Mouse (Mus musculus) subcutaneous adipose tissue, adult 2 months (tissue): ENCODE results near the gene Gm42674. TPM values are rescaled to one million over a fixed set of nuclear protein-coding genes. Genes with fewer than 3 reads are reported as not detected.

Experiments used
- polyA plus RNA-seq: library from polyadenylated mRNA; depleted of rRNA; stranded (reverse); fragments of >200 nt; gene quantifications from 2 replicates; pipeline ENCODE4 v1.2.3, GENCODE M21; 2012; ENCODE audit warnings: low replicate concordance; rRNA removed

The Gm42674 gene
- polyA plus RNA-seq = not detected in 2 replicates

DNA sequence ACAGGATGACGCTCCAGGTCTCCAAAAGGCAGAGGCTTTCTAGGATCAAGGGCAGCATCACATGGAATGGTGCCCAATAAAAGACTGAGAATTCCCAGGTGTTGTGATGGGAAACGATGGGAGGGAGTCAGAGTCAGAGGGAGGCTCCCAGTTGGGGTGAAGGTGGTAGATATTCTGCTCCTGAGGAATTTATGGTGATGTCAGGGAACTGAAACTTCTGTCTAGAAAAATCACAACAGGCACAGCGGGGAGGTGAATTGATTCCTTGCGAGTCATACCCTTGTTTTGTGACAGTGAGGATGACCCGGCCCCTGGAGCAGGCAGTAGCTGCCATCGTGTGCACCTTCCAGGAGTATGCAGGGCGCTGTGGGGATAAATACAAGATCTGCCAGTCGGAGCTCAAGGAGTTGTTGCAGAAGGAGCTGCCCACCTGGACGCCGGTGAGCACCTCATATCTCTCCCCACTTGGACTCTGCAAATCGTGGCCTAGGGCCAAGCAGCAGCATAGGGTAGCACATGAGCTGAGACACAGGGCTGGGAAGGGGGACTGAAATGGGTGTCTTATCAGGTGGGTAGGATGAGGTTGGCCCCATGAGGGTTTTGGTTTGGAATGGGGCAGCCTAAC, at the start of gene Gm42674:
Gm42674 (plus strand) TSS at position 419 of the 625 bp plus-strand sequence.

DNA sequence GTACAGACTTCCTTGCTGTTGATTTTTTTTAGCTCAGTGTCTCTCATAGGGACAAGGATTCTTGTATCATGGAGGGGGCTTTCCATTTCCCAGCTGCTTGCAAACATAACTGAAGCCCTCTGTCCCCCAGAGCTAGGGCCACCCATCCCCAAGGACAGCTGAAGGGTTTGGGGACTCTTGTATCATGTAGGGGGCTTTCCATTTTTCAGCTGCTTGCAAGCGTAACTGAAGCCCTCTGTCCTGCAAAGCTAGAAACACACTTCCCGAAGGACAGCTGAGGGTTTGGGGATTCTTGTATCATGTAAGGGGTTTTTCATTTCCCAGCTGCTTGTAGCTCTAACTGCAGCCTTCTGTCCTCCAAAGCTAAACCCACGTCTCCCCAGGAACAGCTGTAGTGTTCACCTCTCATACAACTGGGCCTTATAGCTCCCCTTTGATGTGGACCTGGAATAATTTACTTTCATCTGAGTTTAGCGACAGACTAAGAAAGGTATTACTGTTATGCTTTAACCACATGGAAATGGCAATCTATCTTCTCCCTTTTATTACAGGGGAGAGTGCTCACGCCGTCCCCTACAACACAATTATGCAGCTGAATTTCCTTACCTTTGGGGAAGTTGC, 41.6 kb upstream of the Gm42674 start, which contains the start of gene S100a3:
S100a3 (plus strand) TSS at position 571 of the 621 bp plus-strand sequence.

DNA sequence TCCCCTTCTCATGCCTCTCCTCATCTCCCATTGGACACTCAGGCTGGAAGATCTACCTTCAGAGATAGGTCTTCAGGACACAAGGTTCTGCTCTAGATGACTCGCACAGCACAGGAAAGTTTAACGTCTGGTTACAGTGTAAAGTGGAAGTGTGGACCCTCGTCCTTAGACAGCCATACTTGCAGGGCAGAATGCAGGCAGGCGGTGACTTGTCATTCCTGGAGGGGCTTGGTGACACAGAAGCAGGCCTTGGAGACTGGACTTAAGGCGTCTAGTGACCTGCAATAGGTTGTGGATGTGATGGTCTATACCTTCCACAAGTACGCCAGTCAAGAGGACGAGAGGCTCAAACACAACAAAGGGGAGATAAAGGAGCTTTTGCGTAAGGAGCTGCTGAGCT, 11.8 kb upstream of the Gm42674 start, which contains the start of gene S100a2:
S100a2 (plus strand) TSS at position 301 of the 400 bp plus-strand sequence.

DNA sequence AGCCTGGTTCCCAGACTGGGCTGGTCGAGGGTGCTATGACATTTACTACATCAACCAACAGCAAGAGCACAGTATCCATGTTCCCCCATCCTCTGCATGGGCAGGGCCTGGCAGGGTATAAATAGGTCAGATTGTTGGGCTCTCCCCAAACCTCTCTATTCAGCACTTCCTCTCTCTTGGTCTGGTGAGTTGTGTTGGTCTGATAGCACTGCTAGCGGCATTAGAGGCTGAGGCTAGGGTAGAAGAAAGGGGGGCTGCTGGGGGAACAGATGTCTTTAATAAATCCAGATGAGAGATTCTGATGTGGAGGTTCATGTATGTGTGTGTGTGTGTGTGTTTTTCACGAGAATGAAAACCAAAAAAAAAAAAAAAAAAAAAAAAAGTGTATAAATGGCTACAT, 1.9 kb downstream of the Gm42674 start, which contains the start of gene S100a4:
S100a4 (plus strand) TSS at position 149 of the 400 bp plus-strand sequence.

DNA sequence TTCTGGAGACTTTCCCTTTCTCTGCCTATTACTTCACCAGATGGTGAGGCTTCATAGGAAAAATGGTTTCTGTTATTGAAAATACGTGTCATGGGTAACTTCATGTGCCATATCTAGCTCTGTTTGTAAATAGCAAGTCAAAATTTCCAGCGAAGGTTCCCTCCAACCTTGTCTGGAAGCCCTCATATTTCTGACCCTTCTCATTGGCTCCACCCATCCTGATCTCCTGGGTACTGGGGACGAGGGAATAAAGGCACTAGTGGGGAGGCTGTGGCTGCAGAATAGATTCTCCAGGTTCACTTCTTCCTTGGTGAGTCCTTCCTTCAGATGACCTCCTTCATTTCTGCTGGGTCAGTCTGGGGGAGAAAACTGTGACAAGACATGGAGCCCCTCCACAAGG, 6.5 kb downstream of the Gm42674 start, which contains the start of gene S100a5:
S100a5 (plus strand) TSS at position 301 of the 400 bp plus-strand sequence.

DNA sequence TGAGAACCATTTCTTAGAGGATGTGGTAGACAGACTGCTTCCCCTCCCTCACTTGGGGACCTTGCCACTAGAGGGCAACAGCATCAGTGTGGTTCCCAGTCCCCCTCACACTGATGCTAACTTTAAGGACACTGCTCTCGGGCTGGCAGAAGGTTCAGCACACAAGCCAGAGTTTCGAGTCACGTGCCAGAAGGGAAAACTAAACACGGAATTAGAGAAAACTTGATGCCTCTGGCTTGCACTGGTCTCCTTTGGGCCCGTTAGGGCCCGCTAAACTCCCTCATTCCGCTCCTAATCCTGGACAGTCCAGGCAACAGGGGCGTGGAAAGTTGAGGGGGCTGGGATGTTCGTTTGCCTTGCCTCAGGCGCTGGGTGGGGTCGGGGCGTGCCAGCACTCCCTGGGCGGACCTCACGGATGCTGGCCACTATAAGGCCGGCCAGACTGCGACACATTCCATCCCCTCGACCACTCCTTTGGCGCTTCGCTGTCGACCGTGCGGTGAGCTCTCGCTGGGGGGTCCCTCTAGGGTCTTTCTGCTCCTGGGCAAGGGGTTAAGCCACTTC, 11.1 kb downstream of the Gm42674 start, which contains the start of gene S100a6:
S100a6 (plus strand) TSS at position 155 of the 564 bp plus-strand sequence.

DNA sequence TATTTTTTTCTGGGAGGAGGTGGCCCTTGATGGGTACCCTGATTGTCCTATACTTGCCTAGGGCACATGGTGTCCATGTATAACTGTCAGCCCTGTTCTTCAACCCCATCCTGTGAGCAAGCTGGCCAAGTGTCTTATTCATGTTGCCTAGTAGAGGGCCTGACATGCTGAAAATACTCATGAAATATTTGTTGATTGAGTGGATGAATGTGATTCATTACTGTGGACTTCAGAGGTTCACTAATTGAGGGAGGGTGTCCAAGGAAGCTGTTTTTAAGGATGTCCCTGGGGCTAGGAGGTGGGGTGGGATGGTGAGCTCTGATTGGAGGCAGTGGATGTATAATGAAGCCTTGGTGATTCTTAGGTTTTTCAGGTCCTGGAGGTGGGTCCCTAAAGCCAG, 52.0 kb downstream of the Gm42674 start, which contains the start of gene S100a7a:
S100a7a (plus strand) TSS at position 301 of the 400 bp plus-strand sequence.

Other genes with a start within 250 kb of the Gm42674 start
- gene Slc27a3, start 212.0 kb upstream of the Gm42674 start, polyA plus RNA-seq = 17.7 and 47.6 TPM in 2 replicates
- 30.1 and 42.9 TPM in 2 replicates for gene Ints3, start 168.3 kb upstream of the Gm42674 start, polyA plus RNA-seq
- gene Npr1, start 136.0 kb upstream of the Gm42674 start, polyA plus RNA-seq = 104 and 143 TPM in 2 replicates
- gene Ilf2, start 125.8 kb upstream of the Gm42674 start, polyA plus RNA-seq = 21.6 and 39.3 TPM in 2 replicates
- gene Snapin, start 110.9 kb upstream of the Gm42674 start, polyA plus RNA-seq = 45.0 and 49.4 TPM in 2 replicates
- 31.3 and 57.5 TPM in 2 replicates for gene Chtop, start 92.4 kb upstream of the Gm42674 start, polyA plus RNA-seq
- 163 and 272 TPM in 2 replicates for gene S100a1, start 87.5 kb upstream of the Gm42674 start, polyA plus RNA-seq
- gene S100a13, start 87.5 kb upstream of the Gm42674 start, polyA plus RNA-seq = 81.9 and 200 TPM in 2 replicates
- gene S100a14, start 75.0 kb upstream of the Gm42674 start, polyA plus RNA-seq = 0.44 and 0.63 TPM in 2 replicates
- 177 and 190 TPM in 2 replicates for gene S100a16, start 64.7 kb upstream of the Gm42674 start, polyA plus RNA-seq
- 0.91 and 1.5 TPM in 2 replicates for gene S100a3, start 41.3 kb upstream of the Gm42674 start, polyA plus RNA-seq
- gene S100a2, start 11.7 kb upstream of the Gm42674 start, polyA plus RNA-seq = not detected in 2 replicates
- 33.3 and 67.9 TPM in 2 replicates for gene S100a4, start 1.9 kb downstream of the Gm42674 start, polyA plus RNA-seq
- not detected in 2 replicates for gene S100a5, start 6.6 kb downstream of the Gm42674 start, polyA plus RNA-seq
- 547 and 573 TPM in 2 replicates for gene S100a6, start 11.0 kb downstream of the Gm42674 start, polyA plus RNA-seq
- gene S100a7a, start 52.1 kb downstream of the Gm42674 start, polyA plus RNA-seq = 0.90 and 2.8 TPM in 2 replicates
- 4.7 and 4.8 TPM in 2 replicates for gene S100a8, start 67.1 kb downstream of the Gm42674 start, polyA plus RNA-seq
- 0.63 and 3.0 TPM in 2 replicates for gene S100a9, start 93.8 kb downstream of the Gm42674 start, polyA plus RNA-seq
- 0.08 TPM in 1 of 2 replicates, not detected in the other for gene Pglyrp4, start 125.0 kb downstream of the Gm42674 start, polyA plus RNA-seq
- gene Gm5849, start 176.0 kb downstream of the Gm42674 start, polyA plus RNA-seq = not detected in 2 replicates